Mouse (Mus musculus) liver, adult (tissue): ENCODE measurements around the gene Gm21985.

ENCODE experiments used
- GATA4 ChIP-seq: IDR thresholded peaks from 2 replicates; pipeline ENCODE4 v1.6.1; 2014; ENCODE audit warnings: mild to moderate bottlenecking, low read length; ENCODE audit not compliant: insufficient replicate concordance

Gene Gm21985

DNA sequence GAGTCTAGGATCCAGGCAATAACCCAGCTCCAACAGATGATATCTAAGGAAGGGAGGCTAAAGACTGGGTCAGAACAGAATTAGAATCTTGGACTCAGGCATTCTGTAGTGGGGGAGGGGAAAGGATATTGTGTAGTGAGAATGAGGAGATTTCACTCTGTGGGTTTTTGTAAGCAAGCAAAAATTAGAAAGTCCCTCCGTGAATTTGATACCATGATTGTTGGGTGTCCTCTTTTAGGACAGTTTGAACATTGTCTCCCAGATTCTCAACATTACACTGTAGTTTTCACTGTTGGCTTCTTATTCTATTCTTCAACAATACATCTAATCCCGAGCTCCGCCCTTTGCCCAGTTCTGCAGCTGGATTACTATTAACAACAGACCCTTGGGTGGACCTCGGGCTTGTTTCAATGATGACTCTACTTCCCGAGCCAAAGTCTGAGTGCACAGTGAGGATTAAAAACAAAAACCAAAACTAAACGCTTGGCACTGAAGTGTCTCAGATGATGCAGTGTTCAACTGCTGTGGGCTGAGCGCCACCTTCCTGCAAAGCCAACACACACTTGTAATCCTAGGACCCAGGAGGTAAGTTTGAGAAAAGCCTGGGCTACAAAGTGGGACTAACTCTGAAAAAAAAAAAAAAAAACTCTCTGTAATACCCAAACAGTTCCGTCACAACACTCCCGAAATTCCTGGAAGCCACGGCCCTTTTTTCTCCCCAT lies 6.7 kb upstream of the Gm21985 start, which contains the start of gene Nutm1:
Nutm1 (minus strand) TSS at position 51 of the 722 bp plus-strand sequence.
- no peak for TF ChIP-seq GATA4

DNA sequence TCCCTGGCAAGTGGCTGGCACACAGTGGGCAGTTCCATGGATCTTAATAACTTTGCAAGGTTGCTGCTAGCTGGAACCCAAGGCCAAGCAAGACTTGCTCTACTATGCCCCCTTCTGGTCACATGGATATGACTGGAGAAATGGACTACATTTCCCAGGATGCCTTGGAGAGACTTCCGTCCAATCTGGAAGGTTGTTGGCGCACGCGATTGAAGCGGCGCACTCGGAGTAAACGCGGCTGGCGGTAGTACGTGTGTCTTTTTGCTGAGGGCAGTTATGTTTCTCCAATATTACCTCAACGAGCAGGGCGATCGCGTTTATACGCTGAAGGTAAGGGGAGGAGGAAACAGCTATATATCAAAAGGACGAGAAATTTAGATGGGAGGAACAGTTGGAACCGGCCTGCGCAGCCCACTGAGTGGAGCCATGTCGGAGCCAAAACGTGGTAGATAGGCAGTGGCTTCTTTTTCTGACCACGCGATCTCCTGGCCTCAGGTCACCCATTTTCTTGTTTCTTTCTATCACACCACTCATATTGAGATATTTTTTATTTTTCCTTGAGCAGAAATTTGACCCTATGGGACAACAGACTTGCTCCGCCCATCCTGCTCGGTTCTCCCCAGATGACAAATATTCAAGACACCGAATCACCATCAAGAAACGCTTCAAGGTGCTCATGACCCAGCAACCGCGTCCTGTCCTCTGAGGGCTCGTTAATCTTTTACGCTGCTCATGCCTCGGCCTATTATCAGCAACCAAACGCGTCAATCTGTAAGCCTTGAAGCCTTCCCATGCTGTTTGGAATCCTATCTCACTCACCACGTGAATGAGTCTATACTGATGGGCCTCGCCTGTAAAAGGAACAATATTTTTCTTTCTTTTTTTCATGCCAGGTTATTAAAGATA lies 4.1 kb upstream of the Gm21985 start, which contains the start of gene Nop10:
Nop10 (plus strand) TSS at position 179 of the 906 bp plus-strand sequence.
- peak; percentile 20; the same call in 1 of the 2 replicates for TF ChIP-seq GATA4

DNA sequence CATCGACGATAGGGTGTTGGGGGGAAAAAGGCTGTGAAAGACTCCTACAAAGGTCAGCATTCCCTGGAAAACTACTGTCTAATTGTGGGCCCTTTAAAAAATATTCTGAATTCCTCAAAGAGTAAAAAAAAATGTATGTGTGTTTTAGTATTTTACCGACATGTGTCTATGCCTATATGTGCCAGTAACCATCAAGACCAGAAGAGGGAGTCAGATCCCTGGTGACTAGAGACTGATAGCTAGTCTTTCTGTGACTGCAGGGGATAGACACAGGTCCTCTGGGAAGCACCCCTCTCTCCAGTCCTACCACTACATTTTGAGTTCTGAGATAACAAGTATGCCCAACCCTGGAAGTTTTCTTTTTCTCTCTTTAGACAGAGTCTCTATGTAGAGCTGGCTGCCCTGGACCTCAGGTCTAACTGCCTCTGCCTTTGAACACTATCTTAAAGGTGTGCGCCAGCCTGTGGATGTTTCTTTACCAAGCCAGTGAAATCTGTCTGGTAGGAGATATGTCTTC lies 3.3 kb upstream of the Gm21985 start:
- no peak for TF ChIP-seq GATA4

DNA sequence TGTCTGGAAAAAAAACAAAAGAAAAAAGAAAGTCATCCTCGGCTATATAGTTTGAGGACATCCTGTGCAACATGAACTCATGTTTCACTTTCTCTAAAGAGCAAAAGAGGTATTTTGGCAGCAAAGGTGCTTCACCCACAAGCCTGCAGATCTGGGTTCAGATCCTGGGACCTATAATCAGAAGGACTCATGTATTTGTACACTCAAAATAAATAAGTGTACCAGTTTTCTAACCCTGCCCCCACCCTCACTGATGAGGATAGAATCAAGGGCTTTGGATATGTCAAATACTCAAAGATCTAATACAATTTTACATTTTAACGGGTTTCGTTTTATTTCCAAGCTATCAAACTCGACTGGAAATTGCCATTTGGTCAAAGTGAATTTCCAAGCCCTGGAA lies 1.8 kb upstream of the Gm21985 start:
- TF ChIP-seq GATA4 = no peak

DNA sequence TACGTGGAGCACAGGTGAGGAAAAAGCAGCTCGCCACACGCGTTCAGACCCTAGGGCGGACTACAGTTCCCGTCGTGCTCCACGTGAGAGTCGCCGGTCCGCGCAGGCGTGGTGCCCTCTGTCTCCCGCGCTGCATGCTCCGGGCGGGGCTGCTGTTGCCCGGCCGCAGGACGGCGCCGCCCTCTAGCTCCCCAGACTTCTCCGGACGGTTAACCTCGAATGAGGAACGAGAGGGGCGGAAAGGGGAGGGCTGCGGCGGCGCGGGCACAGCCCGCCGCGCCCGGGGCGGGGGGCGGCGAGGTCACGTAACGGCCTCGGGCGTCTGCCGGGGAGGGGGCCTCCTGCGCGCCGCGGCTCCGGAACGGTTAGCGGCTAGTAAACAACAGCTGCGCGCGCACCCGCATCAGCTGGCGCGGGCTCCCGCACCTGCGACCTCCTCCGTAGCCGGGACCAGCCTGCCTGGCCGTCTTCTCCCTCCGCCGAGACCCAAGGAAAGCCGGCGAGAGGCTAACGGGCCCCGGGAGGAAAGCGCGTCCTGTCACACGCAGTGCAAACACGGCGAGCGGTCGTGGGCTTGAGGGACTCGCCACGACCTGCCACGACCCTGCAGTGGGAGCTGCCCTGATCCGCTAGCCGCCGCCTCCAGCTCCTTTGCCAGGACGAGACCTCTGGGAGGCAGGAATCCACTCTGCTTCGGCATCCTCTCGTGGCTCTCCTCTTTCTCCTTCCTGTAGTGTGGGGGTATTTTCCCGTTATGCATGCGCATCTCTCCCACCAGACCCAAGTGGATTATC lies 469 bp upstream of the Gm21985 start, which contains the start of gene Slc12a6:
Slc12a6 (plus strand) TSS at position 378 of the 794 bp plus-strand sequence.
- TF ChIP-seq GATA4 = no peak; the same call in 1 of the 2 replicates

DNA sequence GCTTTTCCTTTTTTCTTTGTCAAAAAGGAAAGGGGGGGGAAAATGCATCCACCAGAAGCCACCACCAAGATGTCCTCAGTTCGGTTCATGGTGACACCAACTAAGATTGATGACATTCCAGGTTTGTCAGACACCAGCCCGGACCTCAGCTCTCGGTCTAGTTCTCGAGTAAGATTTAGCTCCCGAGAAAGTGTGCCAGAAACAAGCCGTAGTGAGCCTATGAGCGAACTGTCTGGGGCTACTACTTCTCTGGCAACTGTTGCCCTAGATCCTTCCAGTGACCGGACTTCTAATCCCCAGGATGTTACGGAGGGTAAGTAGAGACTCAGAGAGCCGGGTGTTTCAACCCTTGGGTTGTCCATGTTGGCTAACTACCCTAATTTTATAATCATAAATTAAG lies 666 bp downstream of the Gm21985 start:
- TF ChIP-seq GATA4 = no peak

DNA sequence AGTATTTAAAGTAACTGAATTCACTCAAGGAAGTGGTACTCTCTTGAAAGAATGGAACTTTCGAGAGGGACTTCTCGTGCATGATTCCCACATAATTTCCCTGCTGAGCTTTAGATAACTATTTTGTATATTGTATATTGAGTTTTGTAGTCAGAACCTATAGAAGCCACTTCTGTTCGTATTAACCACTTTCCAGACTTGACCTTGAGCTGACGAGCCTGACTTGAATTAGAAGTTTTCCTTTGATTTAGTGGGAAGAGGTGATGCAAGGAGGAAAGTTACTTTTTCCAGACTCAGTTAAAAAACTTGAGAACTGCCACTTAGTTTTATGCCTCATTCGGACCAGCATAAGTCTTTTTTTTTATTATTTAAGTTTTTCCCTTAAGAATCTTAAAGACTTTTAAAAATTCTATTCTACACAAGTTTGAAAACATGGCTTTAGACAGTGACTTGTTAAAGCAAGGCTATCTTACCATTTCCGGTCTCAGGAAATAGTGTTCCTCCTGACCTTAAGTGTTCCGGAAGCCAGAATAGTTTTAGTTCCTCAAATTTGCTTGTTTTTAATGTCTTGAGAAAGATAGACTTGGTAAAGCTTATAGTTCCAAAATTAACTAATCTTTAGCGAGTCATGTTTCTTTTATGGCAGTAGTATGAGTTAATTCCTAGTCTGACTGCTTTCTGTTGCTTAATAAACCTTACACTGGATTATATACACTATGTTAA lies 1.6 kb downstream of the Gm21985 start:
- TF ChIP-seq GATA4 = peak; percentile 59; the same call in 1 of the 2 replicates

DNA sequence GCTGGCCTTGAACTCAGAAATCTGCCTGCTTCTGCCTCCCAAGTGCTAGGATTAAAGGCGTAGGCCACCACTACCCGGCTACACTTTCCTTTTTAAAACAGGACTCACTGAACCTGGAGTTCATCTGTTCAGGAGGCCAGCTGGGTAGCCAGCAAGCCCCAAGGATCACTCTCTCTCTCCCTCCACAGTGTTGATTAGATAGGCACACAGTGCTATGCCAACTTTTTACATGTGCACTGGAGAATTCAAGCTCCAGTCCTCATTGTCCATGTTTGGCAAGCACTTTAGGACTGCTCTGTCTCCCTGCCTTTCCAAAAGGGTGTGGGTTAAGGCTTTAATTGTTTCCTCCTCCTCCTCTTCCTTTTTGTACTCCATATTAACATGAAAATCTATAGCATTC lies 3.9 kb downstream of the Gm21985 start:
- TF ChIP-seq GATA4 = no peak

DNA sequence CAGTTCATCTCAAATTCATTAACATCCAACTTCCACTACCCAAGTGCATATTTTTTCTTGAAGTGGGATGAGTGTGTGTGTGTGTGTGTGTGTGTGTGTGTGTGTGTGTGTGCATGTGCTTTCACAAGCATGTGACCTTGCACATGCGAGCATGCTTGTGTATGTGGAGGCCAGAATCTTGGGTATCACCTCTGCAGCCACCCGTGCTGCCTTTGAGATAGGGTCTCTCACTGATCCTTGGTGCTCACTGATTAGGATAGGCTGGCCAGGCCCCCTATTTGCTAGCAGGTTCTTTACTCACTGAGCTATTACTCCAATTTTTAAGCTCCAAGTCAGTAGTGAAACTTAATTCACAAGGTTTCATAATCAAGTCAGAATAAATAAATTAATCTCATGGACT lies 6.8 kb downstream of the Gm21985 start:
- no peak for TF ChIP-seq GATA4

DNA sequence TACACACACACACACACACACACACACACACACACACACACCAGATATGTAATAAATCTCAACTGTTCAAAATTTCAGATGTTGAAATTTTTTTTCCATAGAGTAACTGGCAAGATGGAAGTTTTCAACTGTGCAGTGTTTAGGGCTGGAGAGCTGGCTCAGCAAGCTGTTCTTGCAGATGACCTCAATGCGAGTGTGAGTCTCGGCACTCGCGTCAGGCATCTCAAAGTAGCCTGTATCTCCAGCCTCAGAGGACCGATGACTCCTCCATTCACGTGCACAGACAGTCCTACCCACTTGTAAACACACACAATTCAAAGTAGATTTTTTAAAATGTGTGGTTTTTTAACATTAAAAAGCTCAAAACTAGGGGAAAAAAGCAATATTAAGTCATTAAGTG lies 7.4 kb downstream of the Gm21985 start:
- TF ChIP-seq GATA4 = no peak

DNA sequence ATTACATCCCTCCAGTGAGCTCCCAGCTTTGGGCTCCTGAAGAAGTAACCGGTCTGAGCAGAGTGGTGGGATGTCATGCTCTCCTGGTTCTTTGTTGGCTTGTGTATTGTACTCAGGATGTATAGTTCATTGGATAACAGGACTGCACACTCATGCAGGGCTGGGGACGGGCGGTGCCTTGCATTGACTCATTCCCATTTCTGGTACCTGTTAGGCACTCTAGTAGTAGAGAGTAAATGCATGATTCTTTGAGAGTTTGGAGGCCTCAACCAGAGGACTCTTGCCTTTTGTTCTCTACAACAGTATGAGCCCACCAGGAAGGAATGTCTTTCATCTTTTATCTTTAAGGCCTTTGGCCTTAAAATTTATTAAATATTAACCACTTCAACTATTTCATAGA lies 10.8 kb downstream of the Gm21985 start:
- no peak for TF ChIP-seq GATA4

DNA sequence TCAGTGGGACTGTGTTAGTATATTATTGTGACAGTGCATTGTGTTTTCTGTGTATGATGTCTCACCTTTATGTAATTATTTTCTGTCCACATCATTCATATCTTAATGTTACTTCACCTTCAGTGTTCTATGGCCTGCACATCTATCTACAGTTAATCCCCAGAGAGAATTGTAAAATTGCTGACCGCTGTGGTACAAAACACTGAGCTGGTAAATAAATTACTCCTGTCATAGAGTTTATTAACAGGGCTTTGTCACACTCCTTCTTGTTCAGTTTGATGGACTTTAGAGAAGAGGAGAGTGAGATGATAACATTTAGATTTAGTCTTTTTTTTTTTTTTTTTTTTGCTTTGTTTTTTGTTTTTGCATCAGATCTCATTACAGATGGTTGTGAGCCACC lies 16.7 kb downstream of the Gm21985 start:
- no peak for TF ChIP-seq GATA4

DNA sequence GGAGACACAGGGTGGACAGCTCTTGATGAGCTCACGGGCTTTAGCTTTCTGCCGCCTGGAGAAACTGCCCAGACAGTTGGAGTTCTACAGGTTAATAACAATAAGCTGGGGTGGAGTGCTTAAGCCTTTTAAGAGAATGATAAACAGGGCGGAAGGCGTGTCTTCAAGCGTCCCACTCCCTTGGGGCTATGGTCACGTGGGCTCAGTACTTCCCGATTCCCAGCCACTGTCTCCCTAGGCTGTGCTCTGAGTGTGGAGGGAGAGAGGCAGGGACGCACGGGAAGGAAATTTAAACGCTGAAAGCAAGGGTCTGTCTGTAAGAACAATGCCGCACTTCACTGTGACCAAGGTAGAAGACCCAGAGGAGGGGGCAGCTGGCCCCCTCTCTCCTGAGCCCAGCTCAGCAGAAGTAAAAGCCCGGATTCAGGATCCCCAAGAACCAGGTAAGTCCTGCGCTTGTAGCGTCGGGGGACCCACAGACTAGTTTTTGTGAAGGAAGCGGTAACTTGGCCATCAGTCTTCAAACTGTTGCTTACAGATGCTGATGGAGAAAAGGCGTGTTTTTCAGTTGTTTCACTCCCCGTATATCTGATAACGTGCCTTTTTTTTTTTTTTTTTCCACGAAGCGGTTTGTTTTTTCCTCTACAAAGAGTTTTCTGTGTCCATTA lies 18.4 kb downstream of the Gm21985 start:
- TF ChIP-seq GATA4 = no peak

DNA sequence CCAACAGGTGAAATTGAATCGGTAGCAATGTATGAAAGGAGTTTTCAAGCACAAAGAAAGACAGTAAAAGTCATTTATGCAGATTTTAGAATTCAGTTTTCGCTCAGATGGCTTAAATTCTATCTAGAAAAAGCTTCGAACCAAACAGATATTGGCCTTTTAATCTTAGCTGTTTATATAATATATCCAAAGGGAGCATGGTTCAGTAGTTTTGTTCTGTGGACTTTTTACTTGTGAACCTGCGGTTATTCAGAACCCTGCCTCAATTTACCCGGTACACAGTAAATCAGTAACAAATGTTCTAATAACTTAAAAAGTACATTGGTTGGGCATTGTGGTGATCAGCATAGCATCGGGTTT lies 18.9 kb downstream of the Gm21985 start:
- no peak for TF ChIP-seq GATA4
